ENCODE assay signal across 8 mouse cellular contexts in genomic region chr4:148164002-148164439, GRCm38 (mm10). TPM values are rescaled to one million over a fixed set of nuclear protein-coding genes. Genes with fewer than 3 reads are reported as not detected.
A peak's percentile ranks its signal among the peaks of the same experiment; 100 is the strongest.
DNase-seq lines count a peak whose midpoint lies in the region; ATAC-seq and TF ChIP-seq lines count a peak whose summit lies in the region.

No protein-coding gene starts in this region.

- 0 out of 2 replicates have a peak, but pooled peaks have one; percentile 11 for ATAC-seq in heart, embryonic 14.5 days (ENCODE audit: insufficient number of reproducible peaks, insufficient read depth, low FRiP score, low read depth)
- ATAC-seq in kidney, postnatal 0 days (replicated peaks; ENCODE audit: low FRiP score, low read depth) = peak; percentile 60
- no peak for ATAC-seq in liver, embryonic 12.5 days
- ATAC-seq in stomach, embryonic 14.5 days (ENCODE audit: insufficient number of reproducible peaks, insufficient read depth, low FRiP score, low read depth) = peak; percentile 34

- peak overlapping the region; percentile 44 for H3K4me3 ChIP-seq in forebrain, embryonic 10.5 days
- peak overlapping the region; percentile 34 to 37 for H3K4me3 ChIP-seq in heart, embryonic 14.5 days (ENCODE audit: control insufficient read depth in 1 of 2, insufficient read depth in 1 of 2, low read depth in 1 of 2, low read length in 2 of 2)
- H3K4me3 ChIP-seq in kidney, postnatal 0 days (replicated peaks; ENCODE audit: low read depth, low read length) = peak overlapping the region; percentile 22; the same call in 1 of the 2 replicates
- peak overlapping the region; percentile 23; the same call in 1 of the 2 replicates for H3K4me3 ChIP-seq in liver, embryonic 12.5 days
- peak overlapping the region; percentile 16 for H3K4me3 ChIP-seq in stomach, embryonic 14.5 days (ENCODE audit: low read depth, low read length)

- peak; percentile 85 for TF ChIP-seq CTCF in kidney, postnatal 0 days (IDR thresholded peaks at IDR 0.05; ENCODE audit: low read depth)

- peaks cover 91% of the 10 kb centered on the region for H3K27me3 ChIP-seq in forebrain, embryonic 10.5 days (ENCODE audit: poor library complexity, severe bottlenecking)
- peaks cover 73% of the 10 kb centered on the region for H3K27me3 ChIP-seq in heart, embryonic 14.5 days (ENCODE audit: control insufficient read depth, insufficient read depth, low read length)
- peaks cover 44% of the 10 kb centered on the region for H3K27me3 ChIP-seq in kidney, postnatal 0 days (ENCODE audit: insufficient read depth, low read length)
- H3K27me3 ChIP-seq in liver, embryonic 12.5 days (replicated peaks) = peaks cover 95% of the 10 kb centered on the region
- peaks cover 48% of the 10 kb centered on the region for H3K27me3 ChIP-seq in stomach, embryonic 14.5 days (ENCODE audit: control insufficient read depth, insufficient read depth, low read length)

- H3K27ac ChIP-seq in forebrain, embryonic 10.5 days = 0 out of 2 replicates have a peak overlapping the region, but pooled peaks have one; percentile 44
- H3K27ac ChIP-seq in heart, embryonic 14.5 days (replicated peaks in 1 of 2; ENCODE audit: control insufficient read depth in 1 of 2, insufficient read depth in 1 of 2, low read depth in 2 of 2, low read length in 2 of 2) = no peak overlapping the region
- no peak overlapping the region for H3K27ac ChIP-seq in kidney, postnatal 0 days
- H3K27ac ChIP-seq in liver, embryonic 12.5 days = no peak overlapping the region
- H3K27ac ChIP-seq in stomach, embryonic 14.5 days (ENCODE audit: low read length) = no peak overlapping the region

- peak overlapping the region; percentile 34; the same call in 1 of the 2 replicates for H3K9ac ChIP-seq in heart, embryonic 14.5 days (ENCODE audit: low read length)
- H3K9ac ChIP-seq in kidney, postnatal 0 days (ENCODE audit: low read depth, low read length) = no peak overlapping the region
- no peak overlapping the region for H3K9ac ChIP-seq in liver, embryonic 12.5 days
- no peak overlapping the region for H3K9ac ChIP-seq in stomach, embryonic 14.5 days (replicated peaks; ENCODE audit: low read depth, low read length)

- no peaks in the 10 kb centered on the region for H3K9me3 ChIP-seq in forebrain, embryonic 10.5 days
- H3K9me3 ChIP-seq in heart, embryonic 14.5 days (ENCODE audit: control insufficient read depth, low read length) = no peaks in the 10 kb centered on the region
- no peaks in the 10 kb centered on the region for H3K9me3 ChIP-seq in kidney, postnatal 0 days (replicated peaks; ENCODE audit: low read length)
- H3K9me3 ChIP-seq in liver, embryonic 12.5 days (replicated peaks) = no peaks in the 10 kb centered on the region
- H3K9me3 ChIP-seq in stomach, embryonic 14.5 days (ENCODE audit: control insufficient read depth, low read depth, low read length) = no peaks in the 10 kb centered on the region

- H3K36me3 ChIP-seq in forebrain, embryonic 10.5 days (replicated peaks) = no peaks in the 10 kb centered on the region
- no peaks in the 10 kb centered on the region for H3K36me3 ChIP-seq in heart, embryonic 14.5 days (ENCODE audit: control insufficient read depth, insufficient read depth, low read length)
- no peaks in the 10 kb centered on the region for H3K36me3 ChIP-seq in kidney, postnatal 0 days (ENCODE audit: insufficient read depth, low read length)
- no peaks in the 10 kb centered on the region for H3K36me3 ChIP-seq in liver, embryonic 12.5 days
- no peaks in the 10 kb centered on the region for H3K36me3 ChIP-seq in stomach, embryonic 14.5 days (ENCODE audit: control insufficient read depth, insufficient read depth, low read length)

- H3K4me1 ChIP-seq in forebrain, embryonic 10.5 days = peaks cover 66% of the 10 kb centered on the region
- H3K4me1 ChIP-seq in heart, embryonic 14.5 days (ENCODE audit: control insufficient read depth in 2 of 2, insufficient read depth in 2 of 2, low read length in 2 of 2) = peaks cover 4 to 5% of the 10 kb centered on the region in 2 experiments; a peak in 2 of 4 replicates
- peaks cover 3% of the 10 kb centered on the region; the same call in 1 of the 2 replicates for H3K4me1 ChIP-seq in kidney, postnatal 0 days (replicated peaks; ENCODE audit: insufficient read depth, low read length)
- peaks cover 31% of the 10 kb centered on the region for H3K4me1 ChIP-seq in liver, embryonic 12.5 days
- no peaks in the 10 kb centered on the region for H3K4me1 ChIP-seq in stomach, embryonic 14.5 days (ENCODE audit: control insufficient read depth, insufficient read depth, low read length)

- peak; percentile 85 for DNase-seq in 416B (ENCODE audit: low read depth)
- DNase-seq in adrenal gland, postnatal 25 days = peak; percentile 82
- DNase-seq in forebrain, embryonic 10.5 days (ENCODE audit: extremely low spot score, low spot score) = peak; percentile 76
- peak; percentile 86 for DNase-seq in kidney, postnatal 0 days (ENCODE audit: low spot score)
- DNase-seq in naive thymus-derived CD4-positive, alpha-beta T cell, adult 2 months (ENCODE audit: low read depth) = peak; percentile 84

- 1% methylated on average over 29 of the region's 29 CpGs for WGBS in forebrain, embryonic 10.5 days
- WGBS in heart, embryonic 14.5 days = under 1% methylated on average over 28 of the region's 29 CpGs
- 1% methylated on average over 26 of the region's 29 CpGs for WGBS in kidney, postnatal 0 days
- under 1% methylated on average over 29 of the region's 29 CpGs for WGBS in liver, embryonic 12.5 days (ENCODE audit: insufficient replicate concordance)
- under 1% methylated on average over 29 of the region's 29 CpGs for WGBS in stomach, embryonic 14.5 days

- H3K4me2 ChIP-seq in heart, embryonic 14.5 days (ENCODE audit: low read length) = peak overlapping the region; percentile 64
- peak overlapping the region; percentile 50 for H3K4me2 ChIP-seq in kidney, postnatal 0 days (ENCODE audit: low read length)
- H3K4me2 ChIP-seq in liver, embryonic 12.5 days = peak overlapping the region; percentile 54
- H3K4me2 ChIP-seq in stomach, embryonic 14.5 days (replicated peaks; ENCODE audit: low read depth, low read length) = peak overlapping the region; percentile 45

RNA-seq across cellular contexts. Expression of gene Fbxo2, which starts 3.6 kb away (rescaled TPM):
- total RNA-seq in adrenal gland, postnatal 25 days (2021) = 4.5 and 4.7 TPM in 2 replicates
- polyA plus RNA-seq in forebrain, embryonic 10.5 days (2016; fragmentation: Nextera tagmentation; extraction: Ambion mirVana) = 0.97 and 1.4 TPM in 2 replicates
- polyA plus RNA-seq in heart, embryonic 14.5 days (2014; fragmentation: Nextera tagmentation; extraction: Ambion mirVana) = 0.15 TPM in 1 of 2 replicates, not detected in the other
- 2.5 and 3.7 TPM in 2 replicates for polyA plus RNA-seq in kidney, postnatal 0 days (2015; fragmentation: Nextera tagmentation; extraction: Ambion mirVana)
- 0.43 and 0.50 TPM in 2 replicates for polyA plus RNA-seq in liver, embryonic 12.5 days (2016; fragmentation: Nextera tagmentation; extraction: Ambion mirVana)
- 1.3 and 1.7 TPM in 2 replicates for polyA plus RNA-seq in stomach, embryonic 14.5 days (2014; fragmentation: Nextera tagmentation; extraction: Ambion mirVana)

RNA-seq across cellular contexts. Expression of gene Fbxo44, which starts 3.7 kb away (rescaled TPM):
- 7.0 and 14.6 TPM in 2 replicates for total RNA-seq in adrenal gland, postnatal 25 days (2021)
- polyA plus RNA-seq in forebrain, embryonic 10.5 days (2016; fragmentation: Nextera tagmentation; extraction: Ambion mirVana) = 33.4 and 34.4 TPM in 2 replicates
- polyA plus RNA-seq in heart, embryonic 14.5 days (2014; fragmentation: Nextera tagmentation; extraction: Ambion mirVana) = 28.3 and 31.2 TPM in 2 replicates
- 30.2 and 30.5 TPM in 2 replicates for polyA plus RNA-seq in kidney, postnatal 0 days (2015; fragmentation: Nextera tagmentation; extraction: Ambion mirVana)
- polyA plus RNA-seq in liver, embryonic 12.5 days (2016; fragmentation: Nextera tagmentation; extraction: Ambion mirVana) = 1.6 and 1.7 TPM in 2 replicates
- polyA plus RNA-seq in stomach, embryonic 14.5 days (2014; fragmentation: Nextera tagmentation; extraction: Ambion mirVana) = 11.9 and 14.2 TPM in 2 replicates

RNA-seq across cellular contexts. Expression of gene Fbxo6, which starts 12.1 kb away (rescaled TPM):
- 45.2 and 55.3 TPM in 2 replicates for total RNA-seq in adrenal gland, postnatal 25 days (2021)
- 8.4 and 10.4 TPM in 2 replicates for polyA plus RNA-seq in forebrain, embryonic 10.5 days (2016; fragmentation: Nextera tagmentation; extraction: Ambion mirVana)
- polyA plus RNA-seq in heart, embryonic 14.5 days (2014; fragmentation: Nextera tagmentation; extraction: Ambion mirVana) = 18.5 and 18.8 TPM in 2 replicates
- polyA plus RNA-seq in kidney, postnatal 0 days (2015; fragmentation: Nextera tagmentation; extraction: Ambion mirVana) = 28.5 and 33.7 TPM in 2 replicates
- 20.5 and 28.7 TPM in 2 replicates for polyA plus RNA-seq in liver, embryonic 12.5 days (2016; fragmentation: Nextera tagmentation; extraction: Ambion mirVana)
- polyA plus RNA-seq in stomach, embryonic 14.5 days (2014; fragmentation: Nextera tagmentation; extraction: Ambion mirVana) = 13.9 and 17.6 TPM in 2 replicates

RNA-seq across cellular contexts. Expression of gene Draxin, which starts 33.5 kb away (rescaled TPM):
- total RNA-seq in adrenal gland, postnatal 25 days (2021) = 0.15 and 0.24 TPM in 2 replicates
- 1.6 and 2.2 TPM in 2 replicates for polyA plus RNA-seq in forebrain, embryonic 10.5 days (2016; fragmentation: Nextera tagmentation; extraction: Ambion mirVana)
- polyA plus RNA-seq in heart, embryonic 14.5 days (2014; fragmentation: Nextera tagmentation; extraction: Ambion mirVana) = not detected in 2 replicates
- polyA plus RNA-seq in kidney, postnatal 0 days (2015; fragmentation: Nextera tagmentation; extraction: Ambion mirVana) = 0.14 and 0.24 TPM in 2 replicates
- polyA plus RNA-seq in liver, embryonic 12.5 days (2016; fragmentation: Nextera tagmentation; extraction: Ambion mirVana) = 0.08 TPM in 2 replicates
- 0.07 and 0.20 TPM in 2 replicates for polyA plus RNA-seq in stomach, embryonic 14.5 days (2014; fragmentation: Nextera tagmentation; extraction: Ambion mirVana)

RNA-seq across cellular contexts. Expression of gene Mad2l2, which starts 33.8 kb away (rescaled TPM):
- total RNA-seq in adrenal gland, postnatal 25 days (2021) = 16.2 and 20.3 TPM in 2 replicates
- 61.8 and 64.5 TPM in 2 replicates for polyA plus RNA-seq in forebrain, embryonic 10.5 days (2016; fragmentation: Nextera tagmentation; extraction: Ambion mirVana)
- polyA plus RNA-seq in heart, embryonic 14.5 days (2014; fragmentation: Nextera tagmentation; extraction: Ambion mirVana) = 40.9 and 42.1 TPM in 2 replicates
- 73.1 and 77.2 TPM in 2 replicates for polyA plus RNA-seq in kidney, postnatal 0 days (2015; fragmentation: Nextera tagmentation; extraction: Ambion mirVana)
- polyA plus RNA-seq in liver, embryonic 12.5 days (2016; fragmentation: Nextera tagmentation; extraction: Ambion mirVana) = 24.2 and 25.5 TPM in 2 replicates
- polyA plus RNA-seq in stomach, embryonic 14.5 days (2014; fragmentation: Nextera tagmentation; extraction: Ambion mirVana) = 51.2 and 54.7 TPM in 2 replicates
